Mouse (Mus musculus): Measurements from ENCODE around the gene Tle3.

Gene Tle3

DNA sequence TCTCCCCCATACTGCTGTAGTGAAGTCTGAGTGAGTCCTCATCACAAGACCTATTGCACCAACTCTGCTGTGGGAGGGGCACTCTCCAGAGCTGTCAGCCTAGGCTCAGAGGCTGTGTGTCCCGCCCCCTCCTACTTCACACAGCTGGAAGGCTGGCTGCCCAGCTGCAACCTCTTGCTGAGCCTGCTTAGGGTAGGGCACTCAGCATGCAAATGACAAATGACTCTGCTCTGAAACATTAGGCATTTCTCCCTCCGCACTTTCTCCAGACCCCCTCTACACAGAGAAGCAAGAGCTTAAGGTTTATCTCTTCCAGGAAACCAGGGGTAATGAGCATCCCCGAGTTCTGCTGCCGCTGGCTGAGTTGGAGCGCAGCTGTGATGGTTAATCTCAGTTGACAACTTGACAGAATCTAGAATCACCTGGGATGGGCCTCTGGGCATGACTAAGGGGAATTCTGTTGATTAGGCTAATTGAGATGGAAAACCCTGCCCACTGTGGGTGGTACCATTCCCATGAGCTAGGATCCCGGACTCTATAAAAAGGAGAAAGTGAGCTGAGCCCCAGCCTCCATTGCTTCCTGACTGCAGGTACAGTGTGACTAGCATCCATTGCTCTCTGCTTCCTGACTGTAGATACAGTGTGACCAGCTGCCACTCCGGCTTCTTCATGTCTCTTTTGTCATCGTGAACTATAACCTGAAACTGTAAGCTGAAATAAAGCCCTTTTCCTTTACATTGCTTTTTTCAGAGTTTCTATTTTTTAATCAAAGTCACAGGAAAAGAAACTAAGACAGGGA lies 63.2 kb downstream of the Tle3 start:
- DNase-seq (ENCODE audit: low read depth, low spot score) = no peak

DNA sequence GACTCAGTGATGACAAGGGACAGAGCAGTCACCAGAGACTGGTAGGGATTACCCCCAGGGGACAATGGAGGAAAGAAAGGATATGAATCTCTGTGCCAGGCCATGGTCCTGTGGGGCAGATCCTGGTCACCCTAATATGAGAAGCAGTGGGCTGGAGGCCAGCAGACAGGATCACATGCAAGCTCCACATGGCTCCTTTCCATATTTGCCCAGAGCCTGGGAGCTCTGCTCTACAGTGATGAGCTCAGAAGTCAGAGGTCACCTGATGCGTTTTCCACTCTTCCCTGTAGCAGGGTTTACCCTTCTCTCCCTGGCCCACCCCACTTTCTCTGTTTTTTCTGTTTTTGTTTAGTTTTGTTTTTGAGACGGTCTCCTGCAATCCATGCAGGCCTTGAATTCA lies 63.9 kb downstream of the Tle3 start:
- DNase-seq (ENCODE audit: low read depth, low spot score) = no peak

GRCm38 (mm10) chr9:61436761-61437160 lies 64.6 kb downstream of the Tle3 start:
- no peak for DNase-seq (ENCODE audit: low read depth, low spot score)

- DNase-seq (ENCODE audit: low read depth, low spot score) = no peak
These were observed 66.9 kb downstream of the Tle3 start for GRCm38 (mm10) chr9:61439092-61439491.

DNA sequence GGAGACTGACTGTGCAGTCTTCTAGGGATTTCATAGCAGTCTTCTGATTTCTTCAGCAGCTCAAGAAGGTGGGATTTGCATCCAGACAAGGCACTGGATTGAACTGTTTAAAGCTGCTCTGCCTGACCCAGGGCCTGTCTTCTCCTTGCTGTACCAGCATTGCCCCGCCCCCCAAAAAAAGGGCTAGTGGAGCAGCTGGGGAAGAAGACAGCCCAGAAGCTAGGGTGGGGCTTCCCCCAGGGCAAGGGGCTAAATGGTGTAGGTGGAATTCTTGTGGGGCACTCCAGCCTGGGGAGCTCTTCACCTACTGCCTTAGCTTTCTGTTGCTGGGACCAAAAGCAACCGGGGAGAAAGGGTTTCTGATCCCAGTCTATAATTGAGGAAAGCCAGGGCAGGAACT lies 67.8 kb downstream of the Tle3 start:
- DNase-seq (ENCODE audit: low read depth, low spot score) = no peak

GRCm38 (mm10) chr9:61441206-61441913 lies 69.2 kb downstream of the Tle3 start:
- no peak for DNase-seq (ENCODE audit: low read depth, low spot score)

- no peak for DNase-seq (ENCODE audit: low read depth, low spot score)
These were observed 70.9 kb downstream of the Tle3 start for GRCm38 (mm10) chr9:61442951-61443630.

GRCm38 (mm10) chr9:61445151-61445550 lies 73.0 kb downstream of the Tle3 start:
- DNase-seq (ENCODE audit: low read depth, low spot score) = no peak

DNA sequence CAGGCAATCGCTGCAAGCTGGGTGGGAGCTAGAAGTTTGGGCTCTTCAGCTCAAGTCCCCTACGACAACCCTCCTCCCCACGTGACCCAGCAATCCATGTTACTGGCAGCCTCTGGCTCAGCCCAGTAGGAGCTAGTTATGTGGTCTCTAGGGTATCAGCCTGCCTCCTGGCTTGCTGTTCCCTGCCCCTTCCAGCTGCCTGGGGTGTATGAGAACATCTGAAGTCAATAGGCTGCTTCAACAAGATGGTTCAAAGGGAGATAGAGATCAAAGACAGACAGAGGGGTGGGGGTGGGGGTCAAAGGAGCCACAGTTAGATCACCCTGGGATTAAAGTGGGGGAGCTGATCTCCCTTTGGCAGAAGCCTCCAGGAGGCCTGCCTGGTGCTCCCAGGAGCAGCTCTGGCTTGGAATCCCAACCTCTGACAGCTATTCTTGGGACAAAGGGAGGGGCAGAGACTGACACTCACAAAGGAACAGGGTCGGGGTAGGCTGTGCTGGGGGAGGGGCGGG lies 73.6 kb downstream of the Tle3 start:
- no peak for DNase-seq (ENCODE audit: low read depth, low spot score)

GRCm38 (mm10) chr9:61446965-61447364 lies 74.8 kb downstream of the Tle3 start:
- DNase-seq (ENCODE audit: low read depth, low spot score) = no peak

DNA sequence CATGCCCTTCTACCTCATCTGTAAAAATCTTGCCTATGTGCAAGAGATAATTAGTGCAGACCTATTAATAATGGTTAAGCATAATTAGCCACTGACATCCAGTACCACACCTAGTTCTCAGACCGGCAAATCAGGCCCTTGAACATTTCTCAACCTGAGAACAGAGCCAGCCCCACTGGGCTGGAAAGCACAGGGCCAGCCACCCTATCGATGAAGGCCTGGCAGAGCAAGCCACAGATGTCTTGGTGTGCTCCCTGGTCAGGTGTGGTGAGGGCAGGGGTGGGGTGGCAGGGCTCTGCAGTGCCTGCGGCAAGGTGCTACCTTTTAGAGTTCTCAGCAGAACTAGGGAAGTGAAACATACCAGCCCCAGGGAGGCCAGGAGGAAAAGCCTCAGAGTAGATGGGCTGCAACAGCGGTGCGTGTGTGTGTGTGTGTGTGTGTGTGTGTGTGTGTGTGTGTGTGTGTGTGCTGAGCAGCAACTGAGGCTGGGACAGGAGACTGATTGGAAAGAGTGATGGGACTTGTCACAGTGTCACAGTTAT lies 77.3 kb downstream of the Tle3 start:
- DNase-seq (ENCODE audit: low read depth, low spot score) = no peak

DNA sequence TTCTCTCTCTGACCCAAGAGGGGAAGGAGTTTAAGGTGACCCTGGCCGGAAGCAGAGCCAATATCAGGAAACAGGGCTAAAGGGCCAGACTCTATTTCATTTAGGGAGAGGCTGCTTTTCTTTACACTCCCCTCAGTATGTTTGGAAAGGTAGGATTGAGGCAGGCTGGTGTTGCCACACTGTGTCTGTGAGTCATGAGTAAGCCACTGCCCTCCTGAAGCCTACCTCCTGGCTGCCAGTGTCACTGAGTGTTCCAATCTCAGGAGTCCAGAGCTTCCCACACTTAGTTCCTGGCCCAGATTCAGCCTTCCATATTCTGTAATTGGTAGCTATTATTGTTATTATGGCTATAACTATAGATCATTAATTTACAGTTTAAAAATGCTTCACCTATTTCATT lies 79.9 kb downstream of the Tle3 start:
- DNase-seq (ENCODE audit: low read depth, low spot score) = no peak

DNA sequence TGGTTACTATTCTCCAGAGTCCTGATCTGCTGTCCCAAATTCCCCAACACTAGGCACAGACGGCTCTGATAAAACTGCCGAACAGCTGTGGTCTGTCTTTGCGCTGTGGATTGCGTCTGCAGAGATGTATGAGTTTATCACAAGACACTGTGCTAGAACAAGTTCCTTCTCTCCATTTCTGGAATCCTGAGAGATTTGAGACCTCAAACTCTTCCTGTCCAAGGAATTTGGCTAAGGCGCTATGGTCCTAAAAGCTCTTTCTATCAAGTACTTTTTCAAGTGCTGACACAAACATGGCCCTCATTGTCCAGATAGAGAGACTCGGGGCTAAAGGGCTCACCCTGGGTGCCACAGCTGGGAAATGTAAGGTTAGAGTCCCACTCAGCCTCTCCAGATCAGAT lies 83.7 kb downstream of the Tle3 start:
- DNase-seq (ENCODE audit: low read depth, low spot score) = no peak

GRCm38 (mm10) chr9:61456441-61457161 lies 84.4 kb downstream of the Tle3 start:
- DNase-seq (ENCODE audit: low read depth, low spot score) = no peak

GRCm38 (mm10) chr9:61457162-61457523 lies 85.0 kb downstream of the Tle3 start:
- DNase-seq (ENCODE audit: low read depth, low spot score) = no peak

DNA sequence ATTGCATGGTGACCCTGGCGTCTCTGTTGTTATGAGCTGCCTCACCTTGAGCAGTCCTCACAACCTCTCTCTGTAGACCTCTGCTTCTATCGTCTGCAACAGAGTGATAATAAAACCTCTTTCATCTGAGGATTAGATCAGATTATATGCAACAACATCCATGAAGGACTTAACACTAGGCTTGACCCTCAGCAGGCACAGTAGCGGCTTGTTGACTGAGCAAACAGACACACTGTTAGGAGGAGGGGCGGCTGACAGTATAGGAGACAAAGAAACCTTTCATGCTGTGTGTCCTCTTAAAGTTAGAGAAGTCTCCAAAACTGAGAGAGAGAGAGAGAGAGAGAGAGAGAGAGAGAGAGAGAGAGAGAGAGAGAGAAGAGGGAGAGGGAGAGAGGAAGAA lies 89.7 kb downstream of the Tle3 start:
- no peak for DNase-seq (ENCODE audit: low read depth, low spot score)

DNA sequence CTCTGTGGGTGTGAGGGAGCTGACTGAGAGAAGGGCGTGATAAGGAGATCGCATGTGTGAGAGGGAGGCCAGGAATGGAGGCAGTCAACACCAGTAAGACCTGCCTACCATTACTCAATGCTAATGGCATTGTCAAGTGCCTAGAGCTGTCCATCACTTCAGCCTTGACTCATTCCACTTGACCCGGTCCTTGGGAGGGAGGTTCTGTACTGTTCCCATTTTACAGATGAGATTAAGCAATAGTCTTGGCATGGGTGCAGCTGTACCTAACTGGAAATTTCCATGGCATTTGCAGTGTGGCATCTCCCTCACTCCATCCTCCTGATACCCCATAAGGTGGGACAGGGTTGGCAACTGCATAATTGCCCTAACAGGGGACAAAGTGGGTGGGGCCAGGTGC lies 95.3 kb downstream of the Tle3 start:
- no peak for DNase-seq (ENCODE audit: low read depth, low spot score)
